In genomic region chr14:53737962-53738361, GRCm38 (mm10) we compare ENCODE assay signal across 8 mouse cellular contexts.
DNase-seq lines count a peak whose midpoint lies in the region; ATAC-seq and TF ChIP-seq lines count a peak whose summit lies in the region.
"Not testable (repeated sequence)": the region's sequence is repeated elsewhere in the genome, so short reads cannot be mapped to it uniquely, and the experiment has no call there.

No protein-coding gene starts in this region.

- H3K4me3 ChIP-seq in bone marrow, adult 2 months (replicated peaks; ENCODE audit: control insufficient read depth, low read depth, low read length); forebrain, embryonic 12.5 days (replicated peaks); kidney, embryonic 15.5 days (replicated peaks); liver, embryonic 11.5 days (ENCODE audit: low read depth, low read length); neural tube, embryonic 12.5 days: not testable (repeated sequence)

- not testable (repeated sequence) for H3K4me1 ChIP-seq in bone marrow, adult 2 months (ENCODE audit: control insufficient read depth, insufficient read depth, low read length); forebrain, embryonic 12.5 days; kidney, embryonic 15.5 days; liver, embryonic 11.5 days (replicated peaks; ENCODE audit: control insufficient read depth, insufficient read depth, low read length); neural tube, embryonic 12.5 days

- 19% methylated on average over 4 of the region's 4 CpGs for WGBS in bone marrow, adult 2 months
- 39% methylated on average over 4 of the region's 4 CpGs for WGBS in forebrain, embryonic 12.5 days
- 32% methylated on average over 4 of the region's 4 CpGs for WGBS in kidney, embryonic 15.5 days
- 28% methylated on average over 4 of the region's 4 CpGs for WGBS in liver, embryonic 11.5 days
- 43% methylated on average over 4 of the region's 4 CpGs for WGBS in neural tube, embryonic 12.5 days

- not testable (repeated sequence) for TF ChIP-seq POLR2A in bone marrow, adult 2 months (IDR thresholded peaks at IDR 0.05; ENCODE audit: borderline replicate concordance, control insufficient read depth, low read depth, low read length)

- not testable (repeated sequence) for H3K9ac ChIP-seq in forebrain, embryonic 12.5 days; kidney, embryonic 15.5 days; liver, embryonic 11.5 days (ENCODE audit: low read depth, low read length); neural tube, embryonic 12.5 days

- H3K36me3 ChIP-seq in forebrain, embryonic 12.5 days (replicated peaks); kidney, embryonic 15.5 days; liver, embryonic 11.5 days (ENCODE audit: control insufficient read depth, insufficient read depth, low read length); neural tube, embryonic 12.5 days: not testable (repeated sequence)

- ATAC-seq in forebrain, embryonic 12.5 days (ENCODE audit: low FRiP score): 0 out of 2 replicates have a peak, but pooled peaks have one; percentile 33
- peak; percentile 72 to 85 for ATAC-seq in hematopoietic stem cell, adult 5-6 weeks (replicated peaks in 1 of 2; ENCODE audit: insufficient read depth in 1 of 2, low FRiP score in 2 of 2, low TSS enrichment in 1 of 2, low read depth in 1 of 2, poor library complexity in 2 of 2, severe bottlenecking in 2 of 2)
- 0 out of 2 replicates have a peak, but pooled peaks have one; percentile 29 for ATAC-seq in kidney, embryonic 15.5 days (replicated peaks; ENCODE audit: low FRiP score)
- peak; percentile 80 for ATAC-seq in liver, embryonic 11.5 days (replicated peaks; ENCODE audit: low FRiP score)
- ATAC-seq in megakaryocyte, adult 5-6 weeks (ENCODE audit: poor library complexity, severe bottlenecking): peak; percentile 76
- ATAC-seq in neural tube, embryonic 12.5 days (ENCODE audit: low FRiP score, low read depth): peak; percentile 37; the same call in 1 of the 2 replicates

- not testable (repeated sequence) for H3K4me2 ChIP-seq in forebrain, embryonic 12.5 days; kidney, embryonic 15.5 days; liver, embryonic 11.5 days; neural tube, embryonic 12.5 days (replicated peaks)

- H3K27me3 ChIP-seq in forebrain, embryonic 12.5 days; kidney, embryonic 15.5 days; liver, embryonic 11.5 days (replicated peaks; ENCODE audit: control insufficient read depth, insufficient read depth, low read length); neural tube, embryonic 12.5 days (replicated peaks): not testable (repeated sequence)

- peak; percentile 29; the same call in 1 of the 2 replicates for TF ChIP-seq CTCF in bone marrow, adult 2 months (IDR thresholded peaks at IDR 0.05; ENCODE audit: control insufficient read depth, insufficient read depth, low read length)

- H3K9me3 ChIP-seq in forebrain, embryonic 12.5 days; kidney, embryonic 15.5 days (replicated peaks); liver, embryonic 11.5 days (ENCODE audit: control insufficient read depth, low read length); neural tube, embryonic 12.5 days: not testable (repeated sequence)

- DNase-seq in 416B (ENCODE audit: low read depth): peak; percentile 37
- DNase-seq in liver, embryonic 11.5 days (ENCODE audit: low spot score): not testable (repeated sequence)

- H3K27ac ChIP-seq in bone marrow, adult 2 months (ENCODE audit: control insufficient read depth, insufficient read depth, low read depth, low read length, poor library complexity); forebrain, embryonic 12.5 days; kidney, embryonic 15.5 days; liver, embryonic 11.5 days (ENCODE audit: low read depth, low read length); neural tube, embryonic 12.5 days: not testable (repeated sequence)

Comparison
In these comparisons a context has a peak if more than half of its experiments do, and no peak if none do; other contexts are left out.
1. ATAC-seq: peak in every context shown above with its lines; median percentile 80 in liver, embryonic 11.5 days; 78 in hematopoietic stem cell, adult 5-6 weeks; 76 in megakaryocyte, adult 5-6 weeks; 37 in neural tube, embryonic 12.5 days; 33 in forebrain, embryonic 12.5 days; 29 in kidney, embryonic 15.5 days.